Mouse (Mus musculus) gastrocnemius, postnatal 4 days (tissue): ENCODE results near the gene Nr2f6. TPM values are rescaled to one million over a fixed set of nuclear protein-coding genes. Genes with fewer than 3 reads are reported as not detected.
A peak's percentile ranks its signal among the peaks of the same experiment; 100 is the strongest.
"Not testable (repeated sequence)": the region's sequence is repeated elsewhere in the genome, so short reads cannot be mapped to it uniquely, and the experiment has no call there.

Experiments used
- DNase-seq, 2 experiments: peaks; one replicate each; pipeline ENCODE4 v3.0.0; 2021 to 2022; ENCODE audit warnings: low spot score in 2 of 2, mixed read lengths in 2 of 2
- total RNA-seq, 2 experiments: library from RNA; stranded (reverse); gene quantifications; 2 replicates each; pipeline ENCODE4 v1.2.3; 2021

Nr2f6 gene
- total RNA-seq, 2 experiments from 2014 or later = 37.0 to 40.4 TPM

DNA sequence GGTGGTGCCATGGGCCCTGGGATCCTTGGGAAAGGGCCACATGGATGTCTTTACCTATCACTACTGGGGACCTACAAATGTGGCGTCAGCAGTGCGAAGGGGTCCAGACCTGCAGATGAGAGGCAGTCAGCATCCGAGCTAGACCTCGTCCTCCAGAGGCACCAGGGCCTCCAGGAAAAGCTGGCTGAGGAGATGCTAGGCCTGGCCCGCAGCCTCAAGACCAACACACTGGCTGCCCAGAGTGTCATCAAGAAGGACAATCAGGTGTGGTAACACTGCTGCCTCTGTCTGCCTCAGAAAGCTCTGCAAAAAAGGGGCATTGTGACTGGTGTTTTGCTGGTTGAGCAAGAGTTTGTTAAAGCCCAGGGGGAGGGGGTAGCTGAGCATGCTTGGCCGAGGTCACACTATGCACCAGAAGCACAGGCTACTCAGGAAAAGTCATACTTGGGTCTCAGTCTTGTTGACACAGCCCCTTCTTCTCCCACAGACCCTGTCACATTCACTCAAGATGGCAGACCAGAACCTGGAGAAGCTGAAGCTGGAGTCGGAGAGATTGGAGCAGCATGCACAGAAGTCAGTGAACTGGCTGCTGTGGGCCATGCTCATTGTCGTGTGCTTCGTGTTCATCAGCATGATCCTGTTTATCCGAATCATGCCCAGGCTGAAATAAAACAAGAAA lies 12.6 kb downstream of the Nr2f6 start:
- DNase-seq = no peak

DNA sequence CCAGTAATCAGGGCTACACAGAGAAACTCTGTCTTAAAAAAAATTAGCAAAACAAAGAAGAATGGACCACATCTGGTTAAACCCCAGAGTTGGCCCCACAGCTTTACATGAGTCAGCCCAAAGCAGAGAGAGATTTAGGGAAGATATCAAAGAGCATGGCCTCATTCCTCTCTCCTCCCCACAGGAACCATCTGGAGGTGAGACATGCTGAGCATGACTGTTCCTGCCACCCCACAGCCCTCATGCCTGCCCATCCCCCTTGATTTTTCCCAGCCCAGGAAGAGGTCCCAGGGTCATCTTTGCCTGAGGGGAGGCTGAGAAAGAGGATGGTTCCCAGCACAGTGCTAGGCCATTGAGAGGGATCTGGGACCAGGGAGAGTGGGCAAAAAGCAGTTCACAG lies 13.4 kb downstream of the Nr2f6 start:
- no peak for DNase-seq

DNA sequence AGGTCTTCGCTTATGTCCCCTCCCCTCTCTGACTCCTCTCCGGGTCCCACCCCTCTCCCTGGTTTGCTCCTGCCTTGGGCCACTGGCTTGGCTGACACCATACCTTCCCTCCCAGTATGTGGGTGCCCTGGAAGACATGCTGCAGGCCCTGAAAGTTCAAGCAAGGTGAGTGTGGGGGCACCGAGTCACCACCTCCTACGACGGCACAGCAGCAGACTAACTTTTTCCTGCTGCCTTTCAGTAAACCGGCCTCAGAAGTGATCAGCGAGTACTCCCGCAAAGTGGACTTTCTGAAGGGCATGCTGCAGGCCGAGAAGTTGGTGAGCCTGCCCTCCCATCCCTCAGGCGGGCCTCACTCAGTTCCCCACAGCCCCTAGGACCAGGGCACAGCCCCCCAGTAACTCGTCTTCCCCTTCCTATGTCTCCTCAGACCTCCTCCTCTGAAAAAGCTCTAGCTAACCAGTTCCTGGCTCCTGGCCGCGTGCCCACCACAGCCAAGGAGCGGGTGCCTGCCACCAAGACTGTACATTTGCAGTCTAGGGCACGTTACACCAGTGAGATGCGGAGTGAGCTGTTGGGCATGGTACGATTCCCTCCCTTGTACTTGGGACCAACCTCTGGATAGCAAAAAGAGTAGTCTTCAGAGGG lies 14.1 kb downstream of the Nr2f6 start:
- DNase-seq = no peak

DNA sequence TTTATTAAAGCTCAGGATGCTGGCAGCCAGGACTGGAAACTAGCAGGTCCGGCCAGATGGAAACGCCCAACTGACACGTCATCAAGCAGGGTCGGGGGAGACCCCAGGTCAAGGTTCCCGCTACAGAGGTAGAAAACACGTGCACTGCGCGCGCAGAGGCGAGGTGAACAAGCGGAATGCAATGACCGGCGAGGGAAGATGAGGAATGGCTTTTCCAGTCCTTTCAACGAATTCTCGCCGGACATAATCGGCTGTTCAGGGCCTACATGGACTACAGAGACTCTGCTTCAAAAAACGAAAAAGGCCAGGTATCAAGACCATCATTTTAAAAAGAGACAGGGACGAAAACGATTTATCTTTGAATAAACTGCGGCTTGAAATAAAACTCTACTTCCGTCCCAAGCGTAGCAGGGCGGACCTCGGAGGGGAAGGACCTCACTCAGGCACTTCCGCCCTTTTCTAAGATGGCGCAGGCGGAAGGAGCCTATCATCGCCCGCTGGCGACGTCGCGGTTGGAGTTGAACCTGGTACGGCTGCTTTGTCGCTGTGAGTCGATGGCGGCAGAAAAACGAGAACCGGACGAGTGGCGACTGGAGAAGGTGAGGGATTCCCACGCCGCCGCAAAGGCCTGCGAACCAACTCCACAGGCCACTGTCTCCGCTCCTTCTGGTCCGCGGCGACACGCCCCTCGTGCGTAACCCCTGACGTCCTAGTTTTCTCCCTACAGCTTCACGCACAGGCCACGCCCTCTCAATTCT lies 14.8 kb downstream of the Nr2f6 start, which contains the start of gene Use1:
Use1 (plus strand) TSS at position 78 of the 758 bp plus-strand sequence.
- peak; percentile 75 to 90 for DNase-seq

DNA sequence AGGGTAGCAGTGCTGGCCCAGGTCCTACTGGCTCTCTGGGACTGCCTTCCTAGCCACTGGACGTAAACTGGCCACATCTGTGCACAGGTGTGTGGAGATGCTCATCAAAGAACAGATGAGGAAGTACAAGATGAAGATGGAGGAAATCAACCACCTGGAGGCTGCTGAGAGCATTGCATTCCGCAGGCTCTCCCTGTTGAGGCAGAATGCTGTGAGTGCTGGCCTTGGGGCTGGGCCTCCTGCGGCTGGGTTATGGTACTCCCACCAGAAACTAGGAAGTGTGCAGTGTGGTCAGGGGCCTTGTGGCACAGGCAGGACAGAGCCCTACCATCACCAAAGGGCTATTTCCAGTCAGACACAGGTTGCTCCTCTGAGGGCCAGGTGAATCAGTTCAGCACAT lies 23.7 kb downstream of the Nr2f6 start:
- no peak for DNase-seq

DNA sequence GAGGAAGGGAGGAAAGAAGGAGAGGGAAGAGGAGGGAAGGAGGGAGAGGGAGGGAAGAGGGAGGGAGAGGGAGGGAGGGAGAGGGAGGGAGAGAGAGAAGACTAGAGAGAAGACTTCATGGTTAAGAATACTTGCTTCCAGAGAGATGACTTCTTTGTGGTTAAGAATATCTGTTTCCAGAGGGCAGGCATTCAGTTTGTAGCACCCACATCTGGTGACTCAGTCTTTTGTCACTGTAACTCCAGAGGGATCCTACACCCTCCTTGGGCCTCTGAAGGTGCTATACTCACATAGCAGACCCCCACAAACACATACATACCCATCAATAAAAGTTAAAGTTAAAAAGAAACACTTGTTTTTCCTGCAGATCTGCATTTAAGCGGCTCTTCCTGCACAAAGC lies 30.2 kb downstream of the Nr2f6 start:
- DNase-seq = no peak

DNA sequence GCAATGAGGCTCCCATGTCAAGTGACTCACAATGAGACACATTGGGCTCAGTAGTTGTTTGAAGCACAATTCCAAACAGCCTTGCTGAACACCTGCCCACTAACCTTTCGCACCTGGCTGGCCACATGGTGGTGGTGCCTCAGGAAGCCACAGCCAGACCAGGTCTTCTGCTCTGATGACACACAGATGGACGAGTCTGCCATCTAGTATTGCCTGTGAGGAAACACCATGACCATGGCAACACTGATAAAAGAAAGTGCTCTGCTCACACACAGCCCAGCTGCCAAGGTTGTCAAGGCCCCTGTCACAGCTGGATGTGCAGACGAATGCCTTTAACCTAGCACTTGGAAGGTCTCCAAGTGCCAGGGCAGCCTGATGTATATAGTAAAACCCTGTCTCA lies 30.6 kb downstream of the Nr2f6 start:
- no peak for DNase-seq

DNA sequence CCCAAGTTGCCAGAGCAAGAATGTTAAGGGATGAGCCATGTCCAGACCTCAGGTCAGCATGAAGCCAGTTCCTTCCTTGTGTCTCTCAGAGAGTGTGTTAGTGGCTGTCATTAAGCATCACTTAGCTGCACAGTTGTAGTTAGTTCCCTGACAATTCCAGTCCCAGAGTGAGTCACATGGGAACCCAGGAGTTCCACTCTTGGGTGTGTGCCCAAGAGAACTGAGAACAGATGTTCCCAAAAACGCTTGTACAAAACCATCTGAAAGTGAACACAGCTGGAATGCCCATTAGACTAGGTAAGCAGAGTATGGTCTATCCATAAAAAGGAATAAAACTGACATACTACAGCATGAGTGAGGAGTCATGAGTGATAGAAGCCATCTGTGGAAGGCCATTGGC lies 35.2 kb downstream of the Nr2f6 start:
- no peak for DNase-seq

DNA sequence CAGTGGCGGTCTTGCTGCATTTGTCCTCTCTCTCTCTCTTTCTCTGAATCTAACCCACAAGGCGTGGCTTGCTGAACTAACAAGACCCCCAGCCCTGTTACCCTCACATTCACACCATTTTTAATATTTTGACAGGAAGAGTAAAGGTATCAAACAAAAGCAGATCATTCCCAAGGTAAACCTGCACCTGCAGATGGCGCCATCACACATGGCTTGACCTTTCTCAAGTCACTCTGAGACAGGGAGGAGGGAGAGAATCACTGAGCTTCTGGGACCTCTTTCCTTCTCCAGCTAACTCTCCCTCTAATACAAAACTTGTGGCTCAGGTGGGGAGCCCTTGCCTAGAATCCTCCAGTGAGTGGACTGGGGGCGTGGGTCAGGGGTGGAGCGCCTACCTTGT lies 41.1 kb downstream of the Nr2f6 start:
- DNase-seq = no peak

DNA sequence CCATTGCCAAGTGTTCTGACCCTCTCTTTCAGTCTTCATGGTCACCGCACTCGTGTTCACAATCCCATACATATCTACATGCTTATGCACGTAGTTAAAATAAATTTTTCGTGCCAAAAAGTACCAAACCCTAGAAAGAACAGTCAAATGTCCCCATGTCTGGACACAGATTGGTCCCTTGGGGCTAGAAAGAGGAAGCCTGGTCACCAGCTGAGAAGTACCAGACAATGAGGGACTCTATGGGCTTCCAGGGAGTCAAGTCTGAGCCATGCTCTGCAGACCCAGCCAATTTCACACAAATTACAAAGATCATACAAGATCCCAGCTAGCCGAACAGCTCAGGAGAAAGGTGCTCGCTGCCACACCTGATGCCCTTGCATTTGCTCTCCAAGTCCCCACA lies 43.9 kb downstream of the Nr2f6 start:
- DNase-seq = not testable (repeated sequence)

DNA sequence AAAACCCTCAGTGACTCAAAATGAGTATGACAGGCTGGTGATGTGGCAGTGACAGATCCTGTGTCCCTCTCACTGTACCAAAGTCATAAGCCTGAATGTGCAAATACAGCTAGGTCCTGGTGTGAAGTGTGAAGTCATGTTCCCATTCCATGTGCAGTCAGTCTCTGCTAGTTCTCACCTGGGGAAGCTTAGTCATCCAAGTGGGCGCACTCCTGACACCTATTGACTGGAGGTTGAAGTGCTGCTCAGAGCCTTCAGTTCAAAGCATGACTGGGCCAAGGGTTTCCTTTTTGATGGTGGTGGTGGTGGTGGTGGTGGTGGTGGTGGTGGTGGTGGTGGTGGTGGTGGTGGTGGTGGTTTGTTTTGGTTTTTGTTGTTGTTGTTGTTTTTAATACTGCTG lies 56.9 kb downstream of the Nr2f6 start:
- DNase-seq = no peak

Other genes with a start within 250 kb of the Nr2f6 start
- gene Myo9b, start 109.2 kb downstream of the Nr2f6 start, total RNA-seq = 10 to 100 TPM; 35.7 to 45.0 TPM
- gene Haus8, start 109.0 kb downstream of the Nr2f6 start, total RNA-seq = 10 to 100 TPM; 12.9 to 15.2 TPM
- 100 to 1,000 TPM; 139 to 149 TPM for gene Use1, start 15.1 kb downstream of the Nr2f6 start, total RNA-seq
- 1 to 10 TPM; 8.1 to 9.2 TPM for gene Ocel1, start 10.7 kb downstream of the Nr2f6 start, total RNA-seq
- 10 to 100 TPM; 14.7 to 17.4 TPM for gene Ushbp1, start 13.8 kb upstream of the Nr2f6 start, total RNA-seq
- gene Babam1, start 14.9 kb upstream of the Nr2f6 start, total RNA-seq = 10 to 100 TPM; 64.4 to 77.9 TPM
- 1 to 10 TPM; 6.0 to 7.1 TPM for gene Ankle1, start 24.1 kb upstream of the Nr2f6 start, total RNA-seq
- 10 to 100 TPM; 47.1 to 47.3 TPM for gene Abhd8, start 81.7 kb upstream of the Nr2f6 start, total RNA-seq
- gene Mrpl34, start 83.0 kb upstream of the Nr2f6 start, total RNA-seq = 10 to 100 TPM; 29.0 to 34.4 TPM
- 10 to 100 TPM; 40.3 to 44.2 TPM for gene Dda1, start 87.2 kb upstream of the Nr2f6 start, total RNA-seq
- gene Ano8, start 104.0 kb upstream of the Nr2f6 start, total RNA-seq = 10 to 100 TPM; 20.8 to 25.3 TPM
- gene Gtpbp3, start 106.1 kb upstream of the Nr2f6 start, total RNA-seq = 10 to 100 TPM; 17.8 to 19.1 TPM
- 10 to 100 TPM; 15.9 to 16.6 TPM for gene Plvap, start 129.8 kb upstream of the Nr2f6 start, total RNA-seq
- gene Ccdc194, start 143.8 kb upstream of the Nr2f6 start, total RNA-seq = under 1 TPM; 0.47 to 0.83 TPM
- gene Bst2, start 155.5 kb upstream of the Nr2f6 start, total RNA-seq = 10 to 100 TPM; 18.3 to 20.1 TPM
- 10 to 100 TPM; 30.3 to 33.1 TPM for gene Mvb12a, start 161.0 kb upstream of the Nr2f6 start, total RNA-seq
- under 1 TPM in 1 of 2 experiments, not detected in 1; 0.21 TPM for gene Tmem221, start 176.9 kb upstream of the Nr2f6 start, total RNA-seq
- gene Nxnl1, start 184.6 kb upstream of the Nr2f6 start, total RNA-seq = under 1 TPM; 0.26 to 0.29 TPM
- 10 to 100 TPM; 51.7 to 52.8 TPM for gene Slc27a1, start 186.9 kb upstream of the Nr2f6 start, total RNA-seq
- gene Pgls, start 210.2 kb upstream of the Nr2f6 start, total RNA-seq = 10 to 100 TPM; 71.4 to 72.1 TPM
- gene Fam129c, start 215.7 kb upstream of the Nr2f6 start, total RNA-seq = 1 to 10 TPM; 1.8 to 2.6 TPM
- gene Colgalt1, start 229.0 kb upstream of the Nr2f6 start, total RNA-seq = 10 to 100 TPM; 63.9 to 77.4 TPM